Mouse (Mus musculus) lung, embryonic 16.5 days (tissue): ENCODE data around the gene Ctsf. TPM values are rescaled to one million over a fixed set of nuclear protein-coding genes. Genes with fewer than 3 reads are reported as not detected.
"Not testable (repeated sequence)": the region's sequence is repeated elsewhere in the genome, so short reads cannot be mapped to it uniquely, and the experiment has no call there.

Experiments
- ATAC-seq: fragments of 200-750 bp; cut with Nextera tagmentation; 2 replicates; pipeline ENCODE4 v1.8.0; 2017; ENCODE audit warnings: low read depth, mild to moderate bottlenecking, moderate library complexity
- H3K27ac ChIP-seq: fragments of 300-500 bp; sonication (generic); 2 replicates; pipeline ENCODE4 v1.5.1; 2014; ENCODE audit warnings: mild to moderate bottlenecking, control low read depth, low read length
- H3K27me3 ChIP-seq: fragments of 300-500 bp; sonication (generic); 2 replicates; pipeline ENCODE4 v1.6.1; 2014; ENCODE audit warnings: low read depth, low read length, mixed read lengths; ENCODE audit not compliant: control insufficient read depth, insufficient read depth
- H3K36me3 ChIP-seq: fragments of 300-500 bp; sonication (generic); 2 replicates; pipeline ENCODE4 v1.6.1; 2014; ENCODE audit warnings: low read length; ENCODE audit not compliant: control insufficient read depth, insufficient read depth
- H3K4me1 ChIP-seq: fragments of 300-500 bp; sonication (generic); replicated peaks from 2 replicates; pipeline ENCODE4 v1.6.1; 2014; ENCODE audit warnings: low read length, mixed read lengths; ENCODE audit not compliant: control insufficient read depth, insufficient read depth
- H3K4me2 ChIP-seq: fragments of 300-500 bp; sonication (generic); 2 replicates; pipeline ENCODE4 v1.6.1; 2014; ENCODE audit warnings: low read depth, low read length, control low read depth
- H3K4me3 ChIP-seq: fragments of 300-500 bp; sonication (generic); 2 replicates; pipeline ENCODE4 v1.5.1; 2014; ENCODE audit warnings: mild to moderate bottlenecking, low read length, control low read depth
- H3K9ac ChIP-seq: fragments of 300-500 bp; sonication (generic); 2 replicates; pipeline ENCODE4 v1.6.1; 2014; ENCODE audit warnings: low read length, control low read depth
- H3K9me3 ChIP-seq: fragments of 300-500 bp; sonication (generic); 2 replicates; pipeline ENCODE4 v1.6.1; 2016; ENCODE audit warnings: low read length; ENCODE audit not compliant: control insufficient read depth
- WGBS: fragments of 180-500 bp; shearing (Covaris S2); extraction: QIAGEN DNeasy Blood & Tissue Kit; methylation state at CpG from one replicate; pipeline ENCODE4 v1.1.7; 2014; 5-methylcytosine and 5-hydroxymethylcytosine counted together
- polyA plus RNA-seq: library from polyadenylated mRNA; unstranded; fragments of >200 nt; fragmentation: Nextera tagmentation; extraction: Ambion mirVana; gene quantifications from 2 replicates; pipeline ENCODE4 v1.2.1, GENCODE M21; 2015

The Ctsf gene
- polyA plus RNA-seq, 1 experiment from 2014 or later: 23.5 TPM

DNA sequence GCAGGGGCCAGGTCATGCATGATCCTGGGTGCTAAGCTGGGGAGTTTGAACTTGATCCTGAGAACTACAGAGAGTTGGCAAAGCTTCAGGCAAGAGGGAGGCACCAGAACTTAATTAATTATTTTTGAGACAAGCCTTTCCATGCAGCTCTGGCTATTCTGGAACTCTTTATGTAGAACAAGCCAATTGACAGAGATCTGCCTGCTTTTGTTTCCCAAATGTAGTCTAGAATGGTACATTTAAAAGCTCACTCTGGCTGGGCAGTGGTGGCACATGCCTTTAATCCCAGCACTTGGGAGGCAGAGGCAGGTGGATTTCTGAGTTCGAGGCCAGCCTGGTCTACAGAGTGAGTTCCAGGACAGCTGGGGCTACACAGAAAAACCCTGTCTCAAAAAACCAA, 19.7 kb downstream of the Ctsf start:
- not testable (repeated sequence) for ATAC-seq, H3K36me3 ChIP-seq, H3K27ac ChIP-seq, H3K4me2 ChIP-seq, H3K4me3 ChIP-seq, H3K9ac ChIP-seq, H3K27me3 ChIP-seq, H3K9me3 ChIP-seq
- 64% methylated on average over 1 of the region's 1 CpGs for WGBS
- H3K4me1 ChIP-seq: peaks cover 11% of the 10 kb centered on the region

DNA sequence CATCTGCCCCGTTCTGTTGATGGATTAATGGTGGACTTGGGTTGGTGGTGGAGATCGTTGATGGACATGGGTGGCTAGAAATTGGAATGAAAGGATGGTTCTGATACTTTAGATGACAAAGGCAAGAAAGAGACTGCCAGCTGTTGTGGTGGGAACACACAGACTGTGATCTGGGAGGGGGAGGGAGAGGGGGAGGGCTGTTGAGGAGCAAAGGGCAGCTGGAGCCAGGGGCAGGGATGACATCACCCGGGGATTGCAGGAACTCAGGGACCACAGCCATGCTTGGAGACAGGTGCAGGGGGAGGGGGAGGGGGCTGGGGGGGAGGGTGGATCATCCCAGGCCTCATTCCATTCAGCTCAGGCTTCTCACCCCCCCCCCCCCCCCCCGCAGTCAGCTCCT, 21.3 kb downstream of the Ctsf start:
- Histone ChIP-seq H3K36me3 (no peaks in the 10 kb centered on the region), H3K27me3 (no peaks in the 10 kb centered on the region; the same call in 1 of the 2 replicates), H3K9me3 (no peaks in the 10 kb centered on the region), H3K4me1 (peaks cover 11% of the 10 kb centered on the region), H3K9ac (no peak overlapping the region), H3K27ac (no peak overlapping the region), H3K4me2 (no peak overlapping the region), H3K4me3 (no peak overlapping the region)
- ATAC-seq: no peak
- 51% methylated on average over 3 of the region's 4 CpGs for WGBS

DNA sequence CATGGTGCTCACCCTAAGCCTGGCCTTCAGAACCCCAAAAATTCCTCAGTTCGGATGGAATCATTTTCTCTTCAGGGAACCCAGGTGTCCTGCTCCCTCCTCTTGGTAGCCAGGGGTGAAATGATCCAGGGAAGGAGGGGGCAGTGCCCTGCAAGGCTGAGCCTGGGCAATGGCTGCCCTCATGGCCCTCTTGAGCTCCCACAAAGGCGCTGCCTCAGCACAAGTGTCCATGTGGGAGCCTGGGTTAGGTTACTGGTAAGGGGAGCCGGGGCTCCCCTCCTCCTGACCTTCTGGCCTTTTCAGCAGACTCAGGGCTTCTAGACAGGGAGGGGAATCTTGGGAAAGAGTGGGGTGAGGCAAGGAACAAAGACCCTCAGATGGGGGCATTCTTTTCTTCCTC, 21.8 kb downstream of the Ctsf start:
- Histone ChIP-seq H3K27ac (no peak overlapping the region), H3K9ac (no peak overlapping the region), H3K4me2 (no peak overlapping the region), H3K36me3 (no peaks in the 10 kb centered on the region), H3K27me3 (no peaks in the 10 kb centered on the region; the same call in 1 of the 2 replicates), H3K4me3 (no peak overlapping the region), H3K4me1 (peaks cover 11% of the 10 kb centered on the region), H3K9me3 (no peaks in the 10 kb centered on the region)
- ATAC-seq: no peak
- 69% methylated on average over 3 of the region's 3 CpGs for WGBS

GRCm38 (mm10) chr19:4877785-4878184, 22.9 kb downstream of the Ctsf start, which contains the start of gene Actn3:
Gene Actn3 (minus strand): TSS chr19:4877909.
- peak within 1 kb of the TSS; percentile 97 for H3K4me2 ChIP-seq
- H3K4me1 ChIP-seq: peaks cover 11% of the 10 kb centered on the region
- H3K9ac ChIP-seq: peak within 1 kb of the TSS; percentile 86
- H3K27me3 ChIP-seq: no peaks in the 10 kb centered on the region; the same call in 1 of the 2 replicates
- peak within 1 kb of the TSS; percentile 79 for H3K4me3 ChIP-seq
- whole genome bisulfite sequencing: under 1% methylated on average over 17 of the region's 17 CpGs
- H3K9me3 ChIP-seq: no peaks in the 10 kb centered on the region
- ATAC-seq: peak; percentile 59
- H3K27ac ChIP-seq: peak within 1 kb of the TSS; percentile 31; the same call in 1 of the 2 replicates
- H3K36me3 ChIP-seq: no peaks in the 10 kb centered on the region

- peak within 1 kb of the TSS; percentile 79 for H3K4me3 ChIP-seq
- H3K4me1 ChIP-seq: peaks cover 11% of the 10 kb centered on the region
- peak; percentile 99 for ATAC-seq
- peak within 1 kb of the TSS; percentile 86 for H3K9ac ChIP-seq
- 1% methylated on average over 40 of the region's 52 CpGs for WGBS
- no peaks in the 10 kb centered on the region for H3K9me3 ChIP-seq
- peak within 1 kb of the TSS; percentile 31; the same call in 1 of the 2 replicates for H3K27ac ChIP-seq
- H3K4me2 ChIP-seq: peak within 1 kb of the TSS; percentile 97
- H3K36me3 ChIP-seq: no peaks in the 10 kb centered on the region
- no peaks in the 10 kb centered on the region; the same call in 1 of the 2 replicates for H3K27me3 ChIP-seq
Observed at GRCm38 (mm10) chr19:4878405-4879323, 23.7 kb downstream of the Ctsf start, which contains the start of gene Zdhhc24. Gene Zdhhc24 (plus strand): TSS chr19:4878668.

DNA sequence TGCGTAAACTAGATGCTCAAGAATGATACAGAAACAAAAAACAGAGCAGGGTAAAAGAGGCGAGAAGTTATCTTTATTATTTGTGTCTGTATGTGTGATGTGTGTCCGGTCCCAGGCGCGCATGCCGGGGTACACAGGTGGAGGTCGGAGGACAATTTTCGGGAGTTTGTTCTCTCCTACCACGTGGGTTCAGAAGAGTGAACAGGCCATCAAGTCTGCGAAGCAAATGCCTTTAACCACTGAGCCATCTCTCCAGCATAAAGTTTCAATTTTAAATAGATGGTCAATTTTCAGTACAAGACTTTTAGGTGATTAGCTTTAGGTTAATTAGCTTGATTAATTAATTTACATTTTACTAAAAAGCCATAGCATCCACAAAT, 24.4 kb downstream of the Ctsf start:
- no peaks in the 10 kb centered on the region for H3K9me3 ChIP-seq

DNA sequence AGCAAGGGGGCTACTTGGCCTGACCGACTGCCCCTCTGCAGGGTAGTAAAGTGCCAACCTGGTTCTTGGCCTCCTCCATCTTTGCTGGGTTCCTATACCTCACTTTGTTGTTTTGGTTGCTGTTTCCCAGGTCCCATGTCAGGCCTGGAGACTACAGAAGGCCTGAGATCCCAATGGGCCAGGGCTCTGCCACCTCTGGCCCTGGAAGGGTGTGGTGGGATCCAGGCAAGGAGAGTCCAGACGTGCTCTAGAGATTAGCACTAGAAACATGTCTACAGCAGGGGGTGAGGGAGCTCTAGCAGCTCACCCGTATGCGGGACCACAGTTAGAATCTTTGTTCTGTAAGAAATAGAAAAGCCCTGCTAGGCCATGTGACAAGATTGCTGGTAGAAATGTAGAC, 29.0 kb downstream of the Ctsf start:
- no peaks in the 10 kb centered on the region for H3K36me3 ChIP-seq
- H3K9me3 ChIP-seq: no peaks in the 10 kb centered on the region
- peaks cover 3% of the 10 kb centered on the region for H3K4me1 ChIP-seq
- H3K4me2 ChIP-seq: no peak overlapping the region
- no peak overlapping the region for H3K9ac ChIP-seq
- no peak overlapping the region for H3K4me3 ChIP-seq
- 85% methylated on average over 4 of the region's 4 CpGs for WGBS
- H3K27me3 ChIP-seq: no peaks in the 10 kb centered on the region
- H3K27ac ChIP-seq: no peak overlapping the region
- ATAC-seq: no peak

More for the DNA sequence above, 24.4 kb downstream of the Ctsf start:
- H3K4me2 ChIP-seq: peak overlapping the region; percentile 97
- H3K27me3 ChIP-seq: no peaks in the 10 kb centered on the region; the same call in 1 of the 2 replicates
- peak overlapping the region; percentile 79 for H3K4me3 ChIP-seq
- no peaks in the 10 kb centered on the region for H3K36me3 ChIP-seq
- H3K4me1 ChIP-seq: peaks cover 11% of the 10 kb centered on the region
- H3K9ac ChIP-seq: peak overlapping the region; percentile 86
- 49% methylated on average over 10 of the region's 10 CpGs for WGBS
- H3K27ac ChIP-seq: no peak overlapping the region
- ATAC-seq: no peak

DNA sequence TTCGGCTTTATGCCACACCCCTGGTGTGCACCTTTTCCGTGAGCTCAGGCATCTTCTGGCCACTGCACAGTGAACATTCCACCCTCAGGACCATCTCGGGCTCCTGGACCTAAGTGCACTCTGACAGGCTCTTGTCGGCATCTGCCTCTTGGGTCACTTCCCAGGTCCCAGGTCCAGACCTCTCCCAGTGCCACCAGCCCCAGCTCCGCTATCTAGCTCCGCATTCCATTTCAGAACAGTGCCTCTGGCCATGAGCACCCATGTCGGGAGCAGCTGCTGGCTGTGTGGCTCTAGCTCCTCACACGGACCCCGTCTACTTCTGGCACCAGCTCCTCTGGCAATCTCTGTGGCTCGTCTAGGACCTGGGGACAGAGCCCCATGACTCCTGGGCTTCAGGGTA, 34.9 kb downstream of the Ctsf start:
- Histone ChIP-seq H3K4me2 (no peak overlapping the region), H3K27me3 (no peaks in the 10 kb centered on the region), H3K36me3 (no peaks in the 10 kb centered on the region), H3K27ac (no peak overlapping the region), H3K4me1 (no peaks in the 10 kb centered on the region), H3K9ac (no peak overlapping the region), H3K9me3 (no peaks in the 10 kb centered on the region), H3K4me3 (no peak overlapping the region)
- 79% methylated on average over 10 of the region's 10 CpGs for WGBS
- no peak for ATAC-seq

- 62% methylated on average over 3 of the region's 3 CpGs for WGBS
- H3K9me3 ChIP-seq: no peaks in the 10 kb centered on the region
- H3K4me1 ChIP-seq: no peaks in the 10 kb centered on the region
- H3K36me3 ChIP-seq: no peaks in the 10 kb centered on the region
- ATAC-seq: no peak
- H3K9ac ChIP-seq: no peak overlapping the region
- no peaks in the 10 kb centered on the region for H3K27me3 ChIP-seq
- H3K4me3 ChIP-seq: no peak overlapping the region
- no peak overlapping the region for H3K4me2 ChIP-seq
- H3K27ac ChIP-seq: no peak overlapping the region
Observed at GRCm38 (mm10) chr19:4891798-4892197, 36.9 kb downstream of the Ctsf start.
